Mouse (Mus musculus) heart, adult 11 months (tissue): ENCODE data around the gene Tmem217.
A peak's percentile ranks its signal among the peaks of the same experiment; 100 is the strongest.

Source experiments
- DNase-seq: peaks from one replicate; pipeline ENCODE4 v3.0.0; 2022

Tmem217 gene

DNA sequence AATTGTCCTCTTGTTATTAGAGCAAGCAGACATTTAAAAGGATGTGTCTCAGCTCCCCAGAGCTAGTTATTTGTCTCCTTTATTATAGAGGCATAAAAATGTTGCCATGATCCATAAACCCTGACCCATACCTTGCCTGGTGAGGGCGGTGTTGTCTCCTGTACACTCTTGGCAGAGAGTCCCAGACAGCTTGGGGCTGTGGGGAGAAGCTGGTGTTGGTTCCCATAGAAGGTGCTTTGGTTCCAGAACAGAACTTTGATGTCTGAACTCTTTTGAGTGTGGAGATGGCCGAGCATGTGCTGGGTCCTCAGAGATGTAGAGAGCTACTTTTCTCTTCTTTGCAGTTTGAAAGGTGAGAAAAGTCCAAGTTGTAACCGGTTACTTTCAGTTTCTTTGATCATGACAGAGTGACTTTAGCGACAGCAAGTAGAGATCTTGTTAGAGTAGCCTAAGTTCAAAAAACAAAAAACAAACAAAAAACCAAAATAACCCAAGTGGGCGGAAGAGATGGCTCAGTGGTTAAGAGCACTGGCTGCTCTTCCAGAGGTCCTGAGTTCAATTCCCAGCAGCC lies at the start of gene Tmem217:
TSS of gene Tmem217 (minus strand) at position 224 of the 571 bp plus-strand sequence.
- DNase-seq, result no peak

DNA sequence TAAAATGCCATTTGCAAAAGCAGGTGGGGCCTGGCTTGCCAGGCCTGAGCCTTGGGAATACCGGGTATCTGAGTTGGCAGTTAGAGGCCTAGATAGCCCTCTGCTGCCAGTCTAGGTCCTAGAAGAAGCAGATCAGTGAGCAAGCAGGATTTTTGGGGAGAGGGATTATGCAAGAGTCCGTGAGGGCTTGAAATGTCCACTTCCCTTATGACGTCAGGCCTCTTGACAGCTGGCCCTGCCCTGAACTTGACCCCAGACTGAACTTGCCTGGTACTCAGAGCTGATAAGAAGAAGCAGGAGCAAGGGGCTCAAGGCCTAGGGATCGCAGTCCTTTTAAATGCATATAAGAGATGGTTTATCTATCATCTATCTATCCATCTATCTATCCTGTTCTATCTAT lies 49.2 kb upstream of the Tmem217 start:
- peak; percentile 94 for DNase-seq

DNA sequence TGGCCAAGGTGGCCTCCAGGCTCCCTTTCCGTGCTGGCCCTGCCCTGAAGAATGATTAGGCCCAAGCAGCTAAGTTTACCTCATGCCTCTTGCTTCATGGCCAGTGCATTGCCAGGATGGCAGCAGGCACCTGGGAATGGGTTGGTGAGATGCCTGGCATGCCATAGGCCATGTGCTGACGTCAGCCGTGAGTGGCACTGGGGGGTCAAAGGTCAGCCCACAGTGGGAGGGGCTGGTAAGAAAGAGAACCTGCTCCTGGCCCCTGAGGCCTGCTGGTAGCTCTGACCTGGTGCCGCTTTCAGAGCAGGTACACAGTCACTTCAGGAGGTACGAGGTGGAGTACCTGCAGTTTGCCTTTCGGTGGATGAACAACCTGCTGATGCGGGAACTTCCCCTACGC lies 47.4 kb upstream of the Tmem217 start:
- no peak for DNase-seq

DNA sequence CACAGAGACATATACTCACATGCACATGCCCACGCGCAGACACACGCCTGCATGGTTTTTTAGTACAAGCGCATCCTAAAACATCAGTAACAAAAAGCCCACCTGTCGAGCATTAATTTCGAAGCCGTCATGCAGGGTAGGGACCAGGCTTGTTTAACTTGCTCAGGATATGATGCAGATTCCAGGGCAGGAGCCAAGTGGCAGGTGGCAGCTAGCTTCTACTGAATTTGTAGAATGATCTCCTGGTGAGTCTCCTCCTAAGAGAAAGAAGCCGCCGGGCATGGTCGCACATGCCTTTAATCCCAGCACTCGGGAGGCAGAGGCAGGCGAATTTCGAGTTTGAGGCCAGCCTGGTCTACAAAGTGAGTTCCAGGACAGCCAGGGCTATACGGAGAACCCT lies 46.9 kb upstream of the Tmem217 start:
- no peak for DNase-seq

- DNase-seq, result peak; percentile 91
Observed at GRCm38 (mm10) chr17:29596771-29597132, 44.6 kb upstream of the Tmem217 start.

GRCm38 (mm10) chr17:29595891-29596770 lies 43.9 kb upstream of the Tmem217 start:
- peak; percentile 93 for DNase-seq

DNA sequence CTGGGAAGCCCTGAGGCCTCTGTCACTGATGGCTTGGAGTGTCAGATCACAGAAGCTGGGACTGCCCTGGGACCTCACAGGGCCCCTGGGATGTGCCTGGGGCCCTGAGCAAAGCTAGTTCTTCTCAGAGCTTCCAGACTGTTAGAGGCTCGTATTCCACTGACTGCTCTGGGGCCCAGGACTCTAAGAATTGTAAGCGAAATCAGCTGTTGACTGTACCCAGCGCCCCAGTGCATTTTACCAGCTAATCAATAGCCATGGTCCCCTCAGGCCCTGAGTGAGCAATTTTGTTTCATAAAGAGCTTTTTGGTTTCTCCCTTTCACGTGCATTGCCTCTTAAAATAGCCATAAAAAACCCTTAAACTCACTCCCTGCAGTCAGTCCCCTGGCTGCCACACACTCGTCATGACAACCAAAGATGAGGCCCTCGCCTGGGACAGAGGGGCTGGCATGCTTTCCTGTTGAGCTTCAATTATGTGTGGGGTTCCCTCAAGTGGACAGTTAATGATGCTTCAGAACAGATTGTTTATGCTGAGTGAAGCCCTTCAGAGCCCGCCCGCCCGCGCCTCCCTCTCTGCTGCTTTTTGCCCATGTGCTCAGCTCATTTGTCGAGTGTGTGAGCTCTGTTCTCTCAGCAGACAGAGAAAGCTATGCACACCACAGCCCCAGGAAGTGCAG lies 37.2 kb upstream of the Tmem217 start:
- DNase-seq, result no peak

GRCm38 (mm10) chr17:29586921-29587320 lies 34.7 kb upstream of the Tmem217 start:
- no peak for DNase-seq

- DNase-seq, result no peak
Observed at GRCm38 (mm10) chr17:29585446-29585845, 33.3 kb upstream of the Tmem217 start.

DNA sequence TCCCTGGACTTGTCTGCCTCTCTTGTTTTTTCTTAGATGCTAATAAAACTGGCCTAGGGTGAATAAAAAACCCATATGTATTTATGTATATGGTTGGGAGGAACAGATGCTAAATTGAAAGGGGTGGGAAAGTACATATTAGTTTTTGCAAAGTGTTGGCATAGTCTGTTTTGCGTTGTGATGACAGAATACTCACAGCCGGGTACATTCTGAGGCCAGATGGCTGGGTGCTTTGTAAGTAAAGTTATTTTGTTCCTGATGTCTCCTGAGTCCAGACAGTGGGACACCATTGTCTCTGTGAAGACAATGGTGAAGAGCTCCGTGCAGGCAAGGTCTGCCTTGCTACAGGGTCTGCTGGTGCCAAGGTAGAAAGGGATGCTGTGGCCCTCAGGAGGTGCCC lies 32.6 kb upstream of the Tmem217 start:
- no peak for DNase-seq

DNA sequence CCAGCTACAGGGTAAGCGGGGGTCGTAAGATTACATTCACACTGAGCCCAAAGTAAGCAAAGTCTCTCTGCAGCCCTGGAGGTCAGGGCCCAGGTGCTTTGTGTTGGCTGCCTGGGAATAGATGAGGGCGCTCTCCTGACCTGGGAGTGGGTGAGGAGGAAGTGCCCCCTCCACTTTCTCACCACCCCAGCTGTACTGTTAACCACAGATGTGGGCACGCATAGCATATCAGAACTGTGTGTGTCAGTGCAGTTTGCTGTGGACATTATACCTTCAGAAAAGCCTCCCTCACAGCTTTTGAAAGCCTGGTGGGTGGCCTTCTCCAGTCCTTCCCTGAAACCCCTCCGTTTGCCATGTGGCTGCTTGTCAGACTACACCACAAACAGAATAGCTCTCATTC lies 32.1 kb upstream of the Tmem217 start:
- no peak for DNase-seq

DNA sequence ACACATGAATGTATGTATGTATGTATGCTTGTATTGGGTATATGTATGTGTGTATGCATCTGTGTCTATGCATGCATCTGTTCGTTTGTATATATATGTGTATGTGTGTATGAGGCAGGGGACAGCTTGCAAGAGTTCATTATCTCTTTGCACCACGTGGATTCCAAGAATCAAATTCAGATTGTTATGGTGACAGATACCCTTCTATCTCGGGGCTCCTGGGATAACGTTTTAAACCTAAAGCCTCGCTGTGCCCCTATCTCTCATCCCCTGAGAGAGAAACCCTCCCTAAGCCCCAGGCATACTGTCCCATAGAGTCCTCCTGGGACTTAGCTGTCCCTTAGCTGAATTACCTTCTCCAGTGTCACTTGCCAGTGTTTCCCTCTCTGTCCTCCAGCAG lies 31.4 kb upstream of the Tmem217 start:
- DNase-seq, result no peak

- no peak for DNase-seq
Observed at GRCm38 (mm10) chr17:29579579-29580126, 27.5 kb upstream of the Tmem217 start.

DNA sequence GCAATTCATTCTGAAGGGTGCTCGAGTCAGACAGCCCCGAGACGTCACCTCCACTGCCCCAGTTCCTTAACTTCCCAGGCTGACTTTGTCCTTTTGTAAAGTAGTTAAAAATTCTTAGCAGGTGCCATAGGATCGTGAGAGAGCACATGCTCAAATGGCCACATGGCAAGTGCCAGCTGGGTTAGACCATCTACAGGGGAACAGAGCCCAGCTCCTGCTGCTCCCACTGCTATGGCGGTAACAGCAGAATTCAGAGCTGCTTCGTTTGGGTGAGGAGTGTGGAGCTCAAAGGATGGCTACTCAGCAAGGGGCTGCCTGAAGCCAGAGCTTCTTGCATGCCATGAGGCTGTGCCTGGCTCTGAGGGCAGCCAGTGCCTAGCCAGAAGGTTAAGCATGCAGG lies 17.6 kb upstream of the Tmem217 start:
- DNase-seq, result no peak

- no peak for DNase-seq
Observed at GRCm38 (mm10) chr17:29568435-29568834, 16.2 kb upstream of the Tmem217 start.

GRCm38 (mm10) chr17:29565521-29565920 lies 13.3 kb upstream of the Tmem217 start:
- no peak for DNase-seq

GRCm38 (mm10) chr17:29558476-29558875 lies 6.3 kb upstream of the Tmem217 start:
- DNase-seq, result no peak

- DNase-seq, result no peak
Observed at GRCm38 (mm10) chr17:29556893-29557292, 4.7 kb upstream of the Tmem217 start.

DNA sequence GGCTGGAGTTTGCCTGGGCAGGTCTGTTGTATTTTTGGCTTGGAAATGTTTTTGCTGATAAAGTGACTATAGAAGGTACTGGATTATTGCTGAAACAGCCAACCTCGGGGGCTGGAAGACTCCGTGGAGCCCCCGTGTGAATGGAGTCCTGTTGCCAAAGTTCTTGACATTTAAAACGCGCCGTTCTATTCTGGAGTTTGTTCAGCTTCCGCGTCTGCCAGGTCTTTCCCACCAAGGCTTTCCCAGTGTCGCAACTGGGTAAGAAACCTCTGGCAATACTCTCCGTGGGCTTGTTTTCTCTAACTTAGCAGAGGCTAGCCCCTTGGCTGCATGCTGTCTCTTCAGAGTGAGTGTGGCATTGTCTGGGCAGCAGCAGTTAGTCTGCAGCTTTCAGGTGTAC lies 4.3 kb upstream of the Tmem217 start:
- no peak for DNase-seq

DNA sequence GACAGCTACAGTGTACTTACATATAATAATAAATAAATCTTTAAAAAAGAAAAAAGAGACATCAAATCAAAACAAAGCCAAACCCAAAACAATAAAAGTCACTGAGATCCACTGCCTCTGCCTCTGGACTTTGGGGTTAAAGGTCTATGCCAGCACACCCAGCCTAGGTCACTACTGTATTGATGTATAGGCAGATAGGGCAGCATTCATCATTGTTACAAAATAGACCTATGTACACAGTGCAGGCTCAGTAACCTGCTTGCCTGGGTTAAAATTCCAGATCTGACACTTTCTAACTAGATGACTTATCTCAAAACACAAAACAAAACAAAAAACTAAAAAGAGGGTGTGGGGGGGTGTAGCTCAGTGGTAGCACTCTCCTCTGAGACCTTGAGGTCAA lies 2.0 kb upstream of the Tmem217 start:
- DNase-seq, result no peak

GRCm38 (mm10) chr17:29551019-29551418 lies 1.2 kb downstream of the Tmem217 start:
- no peak for DNase-seq

GRCm38 (mm10) chr17:29549543-29550428 lies 2.4 kb downstream of the Tmem217 start, which contains the start of the genes Gm17657 and Tbc1d22b:
Gene Gm17657, minus strand, starts transcription at chr17:29549638.
Gene Tbc1d22b, plus strand, starts transcription at chr17:29549785.
- DNase-seq, result peak; percentile 100

DNA sequence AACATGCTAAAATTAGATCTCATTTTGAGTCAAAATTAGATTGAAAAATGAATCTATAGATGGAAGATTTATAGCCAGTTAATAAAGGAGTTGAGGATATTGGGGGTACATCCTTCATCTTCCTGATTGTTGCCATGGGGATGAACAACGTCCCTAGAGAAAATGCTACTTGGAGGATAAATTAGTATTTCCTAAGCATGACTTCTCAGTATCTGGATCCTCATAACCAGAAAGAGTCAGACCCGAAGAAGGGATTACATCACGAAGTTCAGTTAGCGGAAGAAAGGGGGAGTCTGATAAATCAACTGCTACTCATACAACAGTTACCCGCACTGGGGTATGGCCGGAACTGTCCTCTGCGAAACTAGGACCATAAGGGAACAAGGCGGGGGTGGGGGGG lies 3.2 kb downstream of the Tmem217 start:
- no peak for DNase-seq
